Mouse (Mus musculus) spleen, adult 12 weeks (tissue): Measurements from ENCODE around the gene Sis.

Experiments
- DNase-seq: peaks from one replicate; pipeline ENCODE4 v3.0.0; 2022; ENCODE audit warnings: low spot score

The Sis gene

GRCm38 (mm10) chr3:72967675-72968074 lies at the start of gene Sis:
Gene Sis (minus strand): TSS chr3:72967863.
- DNase-seq = no peak

- DNase-seq = no peak
Observed at GRCm38 (mm10) chr3:73006045-73006444, 38.4 kb upstream of the Sis start.

GRCm38 (mm10) chr3:73002933-73003696 lies 35.5 kb upstream of the Sis start:
- DNase-seq = no peak

GRCm38 (mm10) chr3:72997517-72997916 lies 29.9 kb upstream of the Sis start:
- no peak for DNase-seq

- no peak for DNase-seq
Observed at GRCm38 (mm10) chr3:72990992-72991391, 23.3 kb upstream of the Sis start.

- DNase-seq = no peak
Observed at GRCm38 (mm10) chr3:72976602-72977001, 8.9 kb upstream of the Sis start.

- DNase-seq = no peak
Observed at GRCm38 (mm10) chr3:72918919-72919526, 48.6 kb downstream of the Sis start.

- no peak for DNase-seq
Observed at GRCm38 (mm10) chr3:72882501-72882900, 85.2 kb downstream of the Sis start.

GRCm38 (mm10) chr3:72868141-72868540 lies 99.5 kb downstream of the Sis start:
- no peak for DNase-seq

- DNase-seq = no peak
Observed at GRCm38 (mm10) chr3:72858738-72859137, 108.9 kb downstream of the Sis start.

GRCm38 (mm10) chr3:72855405-72855804 lies 112.3 kb downstream of the Sis start:
- DNase-seq = no peak

- DNase-seq = no peak
Observed at GRCm38 (mm10) chr3:72840641-72841040, 127.0 kb downstream of the Sis start.
